Mouse (Mus musculus) bone marrow macrophage, adult 2 months (primary cell): Measurements from ENCODE around the gene Pqlc2.

Experiments used
- CTCF ChIP-seq: IDR thresholded peaks from 2 replicates; pipeline ENCODE4 v1.5.1; 2012; ENCODE audit warnings: low read depth, mild to moderate bottlenecking, low read length, moderate library complexity
- POLR2A ChIP-seq: IDR thresholded peaks from 2 replicates; pipeline ENCODE4 v1.6.1; 2012; ENCODE audit warnings: mild to moderate bottlenecking, low read depth, low read length, borderline replicate concordance

GRCm38 (mm10) chr4:139340835-139341234 is 30.3 kb upstream of the Pqlc2 start:
- no peak for TF ChIP-seq CTCF
- no peak for TF ChIP-seq POLR2A
